Mouse (Mus musculus) lung, adult 2 months (tissue): Measurements from ENCODE around the gene Ctla4. TPM values are rescaled to one million over a fixed set of nuclear protein-coding genes. Genes with fewer than 3 reads are reported as not detected.

Source experiments
- DNase-seq: peaks from one replicate; pipeline ENCODE4 v3.0.0; 2022
- H3K4me1 ChIP-seq: fragments of 200-500 bp; 2 replicates; pipeline ENCODE4 v1.6.1; 2011; ENCODE audit warnings: low read length; ENCODE audit not compliant: control insufficient read depth, insufficient read depth
- H3K4me3 ChIP-seq: fragments of 200-500 bp; replicated peaks from 2 replicates; pipeline ENCODE3; 2011; ENCODE audit warnings: low read depth, mild to moderate bottlenecking, control low read depth, low read length; ENCODE audit errors: extremely low read depth
- CTCF ChIP-seq: fragments of 200-500 bp; IDR thresholded peaks from 2 replicates; pipeline ENCODE4 v1.5.1; 2011; ENCODE audit warnings: mild to moderate bottlenecking, low read length, control low read depth; ENCODE audit not compliant: insufficient read depth
- POLR2A ChIP-seq: fragments of 200-500 bp; IDR thresholded peaks from 2 replicates; pipeline ENCODE4 v1.6.1; 2011; ENCODE audit warnings: low read depth, mild to moderate bottlenecking, control low read depth, low read length, borderline replicate concordance; ENCODE audit errors: extremely low read depth
- WGBS: fragments of 180-500 bp; shearing (Covaris S2); methylation state at CpG from one replicate; pipeline ENCODE4 v1.1.7; 2018; 5-methylcytosine and 5-hydroxymethylcytosine counted together
- polyA plus RNA-seq: library from polyadenylated mRNA; depleted of rRNA; stranded (reverse); fragments of >200 nt; gene quantifications from 2 replicates; pipeline ENCODE4 v1.2.3, GENCODE M21; 2012

Ctla4 gene
- polyA plus RNA-seq, 1 experiment = 0.18 TPM

- Histone ChIP-seq H3K4me1 (0 out of 2 replicates have a peak, but pooled peaks cover under 1% of the 10 kb centered on the region), H3K4me3 (no peak overlapping the region)
- TF ChIP-seq POLR2A (no peak), CTCF (no peak)
- no peak for DNase-seq
- 77% methylated on average over 3 of the region's 3 CpGs for WGBS
Observed at GRCm38 (mm10) chr1:60911631-60912030, 24.8 kb downstream of the Ctla4 start.

GRCm38 (mm10) chr1:60913305-60913704, 26.5 kb downstream of the Ctla4 start:
- no peak overlapping the region for H3K4me3 ChIP-seq
- DNase-seq = no peak
- 0 out of 2 replicates have a peak, but pooled peaks cover 2% of the 10 kb centered on the region for H3K4me1 ChIP-seq
- 68% methylated on average over 4 of the region's 4 CpGs for WGBS
- TF ChIP-seq POLR2A = no peak
- TF ChIP-seq CTCF = no peak

- TF ChIP-seq POLR2A = no peak
- TF ChIP-seq CTCF = no peak
- Histone ChIP-seq H3K4me3 (no peak overlapping the region), H3K4me1 (0 out of 2 replicates have a peak, but pooled peaks cover 2% of the 10 kb centered on the region)
- 35% methylated on average over 10 of the region's 10 CpGs for WGBS
- no peak for DNase-seq
Observed at GRCm38 (mm10) chr1:60916281-60916781, 29.5 kb downstream of the Ctla4 start.

GRCm38 (mm10) chr1:60920493-60921355, 33.9 kb downstream of the Ctla4 start:
- no peak for TF ChIP-seq POLR2A
- no peak for TF ChIP-seq CTCF
- Histone ChIP-seq H3K4me1 (0 out of 2 replicates have a peak, but pooled peaks cover 2% of the 10 kb centered on the region), H3K4me3 (no peak overlapping the region)
- WGBS = 78% methylated on average over 24 of the region's 24 CpGs
- DNase-seq = no peak

- DNase-seq = no peak
- no peaks in the 10 kb centered on the region for H3K4me1 ChIP-seq
- TF ChIP-seq POLR2A = no peak
- no peak for TF ChIP-seq CTCF
- 92% methylated on average over 3 of the region's 3 CpGs for WGBS
- no peak overlapping the region for H3K4me3 ChIP-seq
Observed at GRCm38 (mm10) chr1:60929036-60929435, 42.2 kb downstream of the Ctla4 start.

GRCm38 (mm10) chr1:60930397-60930796, 43.6 kb downstream of the Ctla4 start:
- no peaks in the 10 kb centered on the region for H3K4me1 ChIP-seq
- WGBS = 84% methylated on average over 7 of the region's 7 CpGs
- TF ChIP-seq CTCF (no peak), POLR2A (no peak)
- no peak overlapping the region for H3K4me3 ChIP-seq
- DNase-seq = no peak

- DNase-seq = no peak
- H3K4me1 ChIP-seq = no peaks in the 10 kb centered on the region
- H3K4me3 ChIP-seq = no peak overlapping the region
- TF ChIP-seq CTCF = no peak
- TF ChIP-seq POLR2A = no peak
- WGBS = 54% methylated on average over 8 of the region's 8 CpGs
Observed at GRCm38 (mm10) chr1:60935968-60936581, 49.3 kb downstream of the Ctla4 start.

- no peak for DNase-seq
- TF ChIP-seq POLR2A (no peak), CTCF (no peak)
- WGBS = 55% methylated on average over 6 of the region's 6 CpGs
- Histone ChIP-seq H3K4me1 (no peaks in the 10 kb centered on the region), H3K4me3 (no peak overlapping the region)
Observed at GRCm38 (mm10) chr1:60936963-60937711, 50.3 kb downstream of the Ctla4 start.

GRCm38 (mm10) chr1:60938256-60938655, 51.5 kb downstream of the Ctla4 start:
- 67% methylated on average over 2 of the region's 2 CpGs for WGBS
- Histone ChIP-seq H3K4me1 (no peaks in the 10 kb centered on the region), H3K4me3 (no peak overlapping the region)
- DNase-seq = no peak
- TF ChIP-seq POLR2A = no peak
- no peak for TF ChIP-seq CTCF

- TF ChIP-seq POLR2A = no peak
- TF ChIP-seq CTCF = no peak
- WGBS = 74% methylated on average over 5 of the region's 5 CpGs
- Histone ChIP-seq H3K4me1 (no peaks in the 10 kb centered on the region), H3K4me3 (no peak overlapping the region)
- no peak for DNase-seq
Observed at GRCm38 (mm10) chr1:60938974-60939373, 52.2 kb downstream of the Ctla4 start.
